Mouse (Mus musculus): ENCODE results near the gene Bet1l.

GRCm38 (mm10) chr7:140905642-140906081 lies 48.3 kb upstream of the Bet1l start:
- TF ChIP-seq CTCF (conservative IDR thresholded peaks at IDR 0.05 in 1 of 2, IDR thresholded peaks at IDR 0.05 in 1 of 2; ENCODE audit: low read depth in 2 of 2, low read length in 2 of 2) (no peak), MEF2A (IDR thresholded peaks at IDR 0.05; ENCODE audit: borderline replicate concordance, low read depth, low read length) (no peak), HCFC1 (IDR thresholded peaks at IDR 0.05; ENCODE audit: low read depth, low read length) (no peak), ZMIZ1 (IDR thresholded peaks at IDR 0.05; ENCODE audit: low read depth, low read length) (no peak)

Measured in CH12.LX (cell line).